Mouse (Mus musculus) spleen, postnatal 36 days (tissue): ENCODE measurements around the gene Sdc1.

Experiments used
- DNase-seq, 2 experiments: peaks; one replicate each; pipeline ENCODE4 v3.0.0; 2022; ENCODE audit warnings: low spot score in 2 of 2, mixed read lengths in 1 of 2

The Sdc1 gene

GRCm38 (mm10) chr12:8782565-8782964, 11.4 kb downstream of the Sdc1 start:
- DNase-seq, result no peak

GRCm38 (mm10) chr12:8784189-8784588, 13.1 kb downstream of the Sdc1 start:
- no peak for DNase-seq

- DNase-seq, result no peak
Measured at GRCm38 (mm10) chr12:8786476-8786875, 15.4 kb downstream of the Sdc1 start.

- DNase-seq, result no peak
Measured at GRCm38 (mm10) chr12:8786984-8787730, 16.0 kb downstream of the Sdc1 start.

- DNase-seq, result no peak
Measured at GRCm38 (mm10) chr12:8788469-8788868, 17.3 kb downstream of the Sdc1 start.

GRCm38 (mm10) chr12:8790615-8791014, 19.5 kb downstream of the Sdc1 start:
- DNase-seq, result no peak

- DNase-seq, result no peak
Measured at GRCm38 (mm10) chr12:8793410-8794051, 22.4 kb downstream of the Sdc1 start.

GRCm38 (mm10) chr12:8797936-8798335, 26.8 kb downstream of the Sdc1 start:
- no peak for DNase-seq

- no peak for DNase-seq
Measured at GRCm38 (mm10) chr12:8798486-8799020, 27.4 kb downstream of the Sdc1 start.

GRCm38 (mm10) chr12:8803421-8804076, 32.4 kb downstream of the Sdc1 start:
- DNase-seq, result no peak

- DNase-seq, result no peak
Measured at GRCm38 (mm10) chr12:8804077-8804456, 32.9 kb downstream of the Sdc1 start.

GRCm38 (mm10) chr12:8804934-8805722, 34.0 kb downstream of the Sdc1 start:
- no peak for DNase-seq

GRCm38 (mm10) chr12:8809086-8809485, 38.0 kb downstream of the Sdc1 start:
- no peak for DNase-seq

- DNase-seq, result no peak
Measured at GRCm38 (mm10) chr12:8809626-8810025, 38.5 kb downstream of the Sdc1 start.

- DNase-seq, result no peak
Measured at GRCm38 (mm10) chr12:8810966-8811365, 39.8 kb downstream of the Sdc1 start.

GRCm38 (mm10) chr12:8811441-8811871, 40.3 kb downstream of the Sdc1 start:
- DNase-seq, result no peak

GRCm38 (mm10) chr12:8811894-8812560, 40.9 kb downstream of the Sdc1 start:
- DNase-seq, result no peak

GRCm38 (mm10) chr12:8817467-8818232, 46.5 kb downstream of the Sdc1 start:
- no peak for DNase-seq

- no peak for DNase-seq
Measured at GRCm38 (mm10) chr12:8818233-8818672, 47.1 kb downstream of the Sdc1 start.

GRCm38 (mm10) chr12:8824995-8825703, 54.0 kb downstream of the Sdc1 start:
- no peak for DNase-seq
